Comparison of ENCODE assay signal across 7 mouse cellular contexts in the genomic region with DNA sequence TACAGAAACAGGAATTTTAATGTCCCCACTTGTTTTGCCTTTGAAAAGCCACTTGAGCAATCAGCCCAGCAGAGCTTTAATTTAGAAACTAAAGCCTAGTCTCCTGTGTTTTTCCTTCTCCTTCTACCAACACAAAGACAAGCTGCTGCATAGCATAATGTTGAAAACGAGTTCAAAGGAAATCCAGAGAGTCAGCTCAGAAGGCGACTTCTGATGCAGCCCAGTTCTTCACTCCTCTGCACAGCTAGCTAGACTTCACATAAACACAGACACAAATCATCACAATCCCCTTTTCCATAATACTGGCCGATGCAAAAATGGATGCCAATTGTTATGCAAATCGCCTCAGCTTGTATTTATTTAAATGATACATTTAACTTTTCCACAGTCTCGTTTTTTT.
"Had no signal": no experiment of that assay in that cellular context is flagged by ENCODE, and none has a peak within 500 bp of the region (broad histone marks: within the 10 kb centered on the region; RNA-seq: fewer than 3 reads in every experiment).

No protein-coding gene starts in this region.

- H3K27ac ChIP-seq: layer of hippocampus, adult 2 months; limb, embryonic 12.5 days; liver, embryonic 13.5 days had no signal

- H3K9ac ChIP-seq: limb, embryonic 12.5 days; liver, embryonic 13.5 days; liver, postnatal 0 days had no signal

- H3K4me3 ChIP-seq: layer of hippocampus, adult 2 months; limb, embryonic 12.5 days; liver, embryonic 13.5 days had no signal

- H3K9me3 ChIP-seq: limb, embryonic 12.5 days; liver, embryonic 13.5 days had no signal

- DNase-seq: kidney, adult 18-20 months; liver, embryonic 13.5 days; right cerebral cortex, postnatal 14 days; thymus, adult 18-20 months had no signal

- H3K4me2 ChIP-seq: limb, embryonic 12.5 days; liver, embryonic 13.5 days had no signal

- ATAC-seq: liver, postnatal 0 days had no signal

- H3K36me3 ChIP-seq: limb, embryonic 12.5 days; liver, embryonic 13.5 days had no signal
